Mouse (Mus musculus) embryonic facial prominence, embryonic 15.5 days (tissue): ENCODE results near the gene Gprc5d. TPM values are rescaled to one million over a fixed set of nuclear protein-coding genes. Genes with fewer than 3 reads are reported as not detected.

Source experiments
- ATAC-seq: fragments of 200-750 bp; cut with Nextera tagmentation; 2 replicates; pipeline ENCODE4 v1.8.0; 2017; ENCODE audit warnings: low read depth, moderate TSS enrichment; ENCODE audit not compliant: insufficient number of reproducible peaks, low FRiP score, low TSS enrichment
- H3K27ac ChIP-seq: fragments of 300-500 bp; sonication (generic); replicated peaks from 2 replicates; pipeline ENCODE4 v1.5.1; 2015; ENCODE audit warnings: mild to moderate bottlenecking, inconsistent platforms
- H3K27me3 ChIP-seq: fragments of 300-500 bp; sonication (generic); 2 replicates; pipeline ENCODE4 v1.6.1; 2015; ENCODE audit warnings: inconsistent platforms
- H3K36me3 ChIP-seq: fragments of 300-500 bp; sonication (generic); 2 replicates; pipeline ENCODE4 v1.6.1; 2015; ENCODE audit warnings: mild to moderate bottlenecking, inconsistent platforms
- H3K4me1 ChIP-seq: fragments of 300-500 bp; sonication (generic); 2 replicates; pipeline ENCODE4 v1.6.1; 2015; ENCODE audit warnings: inconsistent platforms
- H3K4me2 ChIP-seq: fragments of 300-500 bp; sonication (generic); replicated peaks from 2 replicates; pipeline ENCODE4 v1.6.1; 2015; ENCODE audit warnings: mild to moderate bottlenecking, inconsistent platforms
- H3K4me3 ChIP-seq: fragments of 300-500 bp; sonication (generic); replicated peaks from 2 replicates; pipeline ENCODE4 v1.5.1; 2015; ENCODE audit warnings: mild to moderate bottlenecking, inconsistent platforms
- H3K9ac ChIP-seq: fragments of 300-500 bp; sonication (generic); 2 replicates; pipeline ENCODE4 v1.6.1; 2015; ENCODE audit warnings: inconsistent platforms
- H3K9me3 ChIP-seq: fragments of 300-500 bp; sonication (generic); replicated peaks from 2 replicates; pipeline ENCODE4 v1.6.1; 2016; ENCODE audit warnings: inconsistent platforms
- WGBS: fragments of 180-500 bp; shearing (Covaris S2); methylation state at CpG from one replicate; pipeline ENCODE4 v1.1.7; 2015; 5-methylcytosine and 5-hydroxymethylcytosine counted together
- polyA plus RNA-seq: library from polyadenylated mRNA; unstranded; fragments of >200 nt; fragmentation: Nextera tagmentation; extraction: Ambion mirVana; gene quantifications from 2 replicates; pipeline ENCODE4 v1.2.1, GENCODE M21; 2015

Gprc5d gene
- polyA plus RNA-seq, 1 experiment from 2014 or later = 2.8 TPM

- H3K27ac ChIP-seq = no peak overlapping the region
- H3K4me2 ChIP-seq = no peak overlapping the region
- H3K4me3 ChIP-seq = no peak overlapping the region
- no peaks in the 10 kb centered on the region for H3K9me3 ChIP-seq
- no peak overlapping the region for H3K9ac ChIP-seq
- ATAC-seq = no peak
- no peaks in the 10 kb centered on the region for H3K36me3 ChIP-seq
- 67% methylated on average over 4 of the region's 4 CpGs for WGBS
- H3K27me3 ChIP-seq = no peaks in the 10 kb centered on the region
- peaks cover 18% of the 10 kb centered on the region for H3K4me1 ChIP-seq
Measured at GRCm38 (mm10) chr6:135135735-135136134, 17.7 kb upstream of the Gprc5d start.

- no peak for ATAC-seq
- Histone ChIP-seq H3K27me3 (no peaks in the 10 kb centered on the region), H3K9ac (no peak overlapping the region), H3K4me3 (no peak overlapping the region), H3K27ac (no peak overlapping the region), H3K4me2 (no peak overlapping the region), H3K9me3 (no peaks in the 10 kb centered on the region), H3K36me3 (no peaks in the 10 kb centered on the region), H3K4me1 (peaks cover 18% of the 10 kb centered on the region)
- WGBS = 91% methylated on average over 9 of the region's 9 CpGs
Measured at GRCm38 (mm10) chr6:135133486-135133885, 15.4 kb upstream of the Gprc5d start.

GRCm38 (mm10) chr6:135133086-135133485 lies 15.0 kb upstream of the Gprc5d start:
- Histone ChIP-seq H3K4me2 (no peak overlapping the region), H3K9me3 (no peaks in the 10 kb centered on the region), H3K27ac (no peak overlapping the region), H3K4me1 (peaks cover 15% of the 10 kb centered on the region), H3K9ac (no peak overlapping the region), H3K4me3 (no peak overlapping the region), H3K36me3 (no peaks in the 10 kb centered on the region), H3K27me3 (no peaks in the 10 kb centered on the region)
- ATAC-seq = no peak
- 79% methylated on average over 7 of the region's 7 CpGs for WGBS

GRCm38 (mm10) chr6:135124755-135125380 lies 6.8 kb upstream of the Gprc5d start:
- no peaks in the 10 kb centered on the region for H3K9me3 ChIP-seq
- no peaks in the 10 kb centered on the region for H3K36me3 ChIP-seq
- no peak overlapping the region for H3K27ac ChIP-seq
- peak; percentile 43; the same call in 1 of the 2 replicates for ATAC-seq
- no peaks in the 10 kb centered on the region for H3K4me1 ChIP-seq
- H3K4me3 ChIP-seq = no peak overlapping the region
- 61% methylated on average over 5 of the region's 5 CpGs for WGBS
- H3K27me3 ChIP-seq = no peaks in the 10 kb centered on the region
- H3K4me2 ChIP-seq = no peak overlapping the region
- H3K9ac ChIP-seq = no peak overlapping the region

- ATAC-seq = no peak
- Histone ChIP-seq H3K4me2 (no peak overlapping the region), H3K27me3 (no peaks in the 10 kb centered on the region), H3K36me3 (no peaks in the 10 kb centered on the region), H3K4me3 (no peak overlapping the region), H3K4me1 (no peaks in the 10 kb centered on the region), H3K9ac (no peak overlapping the region), H3K27ac (no peak overlapping the region), H3K9me3 (no peaks in the 10 kb centered on the region)
- WGBS = 91% methylated on average over 8 of the region's 8 CpGs
Measured at GRCm38 (mm10) chr6:135116479-135116878, 1.6 kb downstream of the Gprc5d start.

- no peaks in the 10 kb centered on the region for H3K9me3 ChIP-seq
- H3K4me3 ChIP-seq = no peak overlapping the region
- no peak overlapping the region for H3K27ac ChIP-seq
- no peak overlapping the region for H3K9ac ChIP-seq
- ATAC-seq = no peak
- H3K36me3 ChIP-seq = no peaks in the 10 kb centered on the region
- H3K4me1 ChIP-seq = no peaks in the 10 kb centered on the region
- no peaks in the 10 kb centered on the region for H3K27me3 ChIP-seq
- WGBS = 28% methylated on average over 6 of the region's 6 CpGs
- no peak overlapping the region for H3K4me2 ChIP-seq
Measured at GRCm38 (mm10) chr6:135113114-135113436, 5.0 kb downstream of the Gprc5d start.

GRCm38 (mm10) chr6:135112411-135113113 lies 5.5 kb downstream of the Gprc5d start:
- Histone ChIP-seq H3K27ac (no peak overlapping the region), H3K4me3 (no peak overlapping the region), H3K4me1 (no peaks in the 10 kb centered on the region), H3K27me3 (no peaks in the 10 kb centered on the region), H3K9ac (no peak overlapping the region), H3K4me2 (no peak overlapping the region), H3K36me3 (no peaks in the 10 kb centered on the region), H3K9me3 (no peaks in the 10 kb centered on the region)
- no peak for ATAC-seq
- WGBS = 32% methylated on average over 7 of the region's 7 CpGs

- WGBS = 83% methylated on average over 6 of the region's 6 CpGs
- no peak overlapping the region for H3K4me3 ChIP-seq
- no peak overlapping the region for H3K4me2 ChIP-seq
- no peaks in the 10 kb centered on the region for H3K4me1 ChIP-seq
- H3K36me3 ChIP-seq = no peaks in the 10 kb centered on the region
- ATAC-seq = no peak
- peaks cover 2% of the 10 kb centered on the region; the same call in 1 of the 2 replicates for H3K27me3 ChIP-seq
- H3K9ac ChIP-seq = no peak overlapping the region
- H3K27ac ChIP-seq = no peak overlapping the region
- no peaks in the 10 kb centered on the region for H3K9me3 ChIP-seq
Measured at GRCm38 (mm10) chr6:135107014-135107413, 11.1 kb downstream of the Gprc5d start.

GRCm38 (mm10) chr6:135102736-135103303 lies 15.3 kb downstream of the Gprc5d start:
- no peaks in the 10 kb centered on the region for H3K9me3 ChIP-seq
- 81% methylated on average over 5 of the region's 5 CpGs for WGBS
- no peaks in the 10 kb centered on the region for H3K36me3 ChIP-seq
- H3K27ac ChIP-seq = no peak overlapping the region
- ATAC-seq = no peak
- no peak overlapping the region for H3K4me2 ChIP-seq
- H3K4me1 ChIP-seq = 0 out of 2 replicates have a peak, but pooled peaks cover 7% of the 10 kb centered on the region
- H3K4me3 ChIP-seq = no peak overlapping the region
- H3K9ac ChIP-seq = no peak overlapping the region
- H3K27me3 ChIP-seq = peaks cover 2% of the 10 kb centered on the region; the same call in 1 of the 2 replicates

- no peaks in the 10 kb centered on the region for H3K9me3 ChIP-seq
- no peaks in the 10 kb centered on the region for H3K36me3 ChIP-seq
- WGBS = 48% methylated on average over 15 of the region's 15 CpGs
- H3K27ac ChIP-seq = no peak overlapping the region; the same call in 1 of the 2 replicates
- no peak overlapping the region for H3K4me3 ChIP-seq
- peaks cover 2% of the 10 kb centered on the region; the same call in 1 of the 2 replicates for H3K27me3 ChIP-seq
- peak; percentile 72 for ATAC-seq
- no peak overlapping the region for H3K9ac ChIP-seq
- no peak overlapping the region for H3K4me2 ChIP-seq
- H3K4me1 ChIP-seq = 0 out of 2 replicates have a peak, but pooled peaks cover 7% of the 10 kb centered on the region
Measured at GRCm38 (mm10) chr6:135100787-135101472, 17.2 kb downstream of the Gprc5d start.

- Histone ChIP-seq H3K27me3 (no peaks in the 10 kb centered on the region), H3K9me3 (no peaks in the 10 kb centered on the region), H3K9ac (no peak overlapping the region), H3K4me2 (no peak overlapping the region), H3K36me3 (no peaks in the 10 kb centered on the region), H3K4me1 (peaks cover 4% of the 10 kb centered on the region), H3K27ac (no peak overlapping the region), H3K4me3 (no peak overlapping the region)
- ATAC-seq = no peak
- WGBS = 69% methylated on average over 12 of the region's 12 CpGs
Measured at GRCm38 (mm10) chr6:135092798-135093470, 25.1 kb downstream of the Gprc5d start.
